ENCODE assay signal across 7 mouse cellular contexts in the genomic region with DNA sequence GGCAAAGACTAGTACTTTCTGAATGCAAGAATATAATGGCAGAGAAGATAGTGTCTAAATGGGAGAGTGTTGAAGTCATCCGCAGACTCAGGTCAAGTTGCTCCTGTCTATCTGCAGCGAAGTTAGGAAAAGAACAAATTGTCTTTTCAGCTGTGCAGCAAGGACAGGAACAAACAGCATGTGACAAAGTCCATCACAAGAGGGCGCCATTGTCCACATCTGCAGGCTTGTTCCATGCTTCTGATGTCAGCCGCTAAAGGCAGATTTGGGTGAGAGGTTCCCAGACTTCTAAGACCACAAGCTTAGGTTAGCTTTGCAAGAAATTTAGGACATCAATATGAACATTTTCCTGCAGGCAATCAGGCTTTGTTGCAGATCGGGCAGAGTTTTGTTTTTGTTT.
DNase-seq lines count a peak whose midpoint lies in the region; ATAC-seq lines count a peak whose summit lies in the region.

No protein-coding gene starts in this region.

- ATAC-seq in frontal cortex, adult (ENCODE audit: low TSS enrichment), result peak; percentile 96
- peak; percentile 90 for ATAC-seq in megakaryocyte-erythroid progenitor cell, adult 5-6 weeks (replicated peaks; ENCODE audit: low FRiP score, low TSS enrichment, poor library complexity, severe bottlenecking)

- DNase-seq in ZHBTc4 (ENCODE audit: low read depth, low spot score), result peak; percentile 86
- peak; percentile 45 for DNase-seq in cerebellum, adult 8-10 months
- peak; percentile 32 for DNase-seq in induced T-regulatory cell, adult 2 months (ENCODE audit: low read depth)
- peak; percentile 88 to 94 for DNase-seq in left cerebral cortex, adult 18-20 months (ENCODE audit: low spot score in 2 of 2)
- peak; percentile 90 for DNase-seq in right cerebral cortex, postnatal 4 days

Comparison
In these comparisons a context has a peak if more than half of its experiments do, and no peak if none do; other contexts are left out.
1. Peak in every context shown above with its lines: DNase-seq and ATAC-seq.
2. DNase-seq: peak in every context shown above with its lines; median percentile 91 in left cerebral cortex, adult 18-20 months; 90 in right cerebral cortex, postnatal 4 days; 86 in ZHBTc4; 45 in cerebellum, adult 8-10 months; 32 in induced T-regulatory cell, adult 2 months.